Comparison of ENCODE assay signal across 8 mouse cellular contexts in the genomic region with DNA sequence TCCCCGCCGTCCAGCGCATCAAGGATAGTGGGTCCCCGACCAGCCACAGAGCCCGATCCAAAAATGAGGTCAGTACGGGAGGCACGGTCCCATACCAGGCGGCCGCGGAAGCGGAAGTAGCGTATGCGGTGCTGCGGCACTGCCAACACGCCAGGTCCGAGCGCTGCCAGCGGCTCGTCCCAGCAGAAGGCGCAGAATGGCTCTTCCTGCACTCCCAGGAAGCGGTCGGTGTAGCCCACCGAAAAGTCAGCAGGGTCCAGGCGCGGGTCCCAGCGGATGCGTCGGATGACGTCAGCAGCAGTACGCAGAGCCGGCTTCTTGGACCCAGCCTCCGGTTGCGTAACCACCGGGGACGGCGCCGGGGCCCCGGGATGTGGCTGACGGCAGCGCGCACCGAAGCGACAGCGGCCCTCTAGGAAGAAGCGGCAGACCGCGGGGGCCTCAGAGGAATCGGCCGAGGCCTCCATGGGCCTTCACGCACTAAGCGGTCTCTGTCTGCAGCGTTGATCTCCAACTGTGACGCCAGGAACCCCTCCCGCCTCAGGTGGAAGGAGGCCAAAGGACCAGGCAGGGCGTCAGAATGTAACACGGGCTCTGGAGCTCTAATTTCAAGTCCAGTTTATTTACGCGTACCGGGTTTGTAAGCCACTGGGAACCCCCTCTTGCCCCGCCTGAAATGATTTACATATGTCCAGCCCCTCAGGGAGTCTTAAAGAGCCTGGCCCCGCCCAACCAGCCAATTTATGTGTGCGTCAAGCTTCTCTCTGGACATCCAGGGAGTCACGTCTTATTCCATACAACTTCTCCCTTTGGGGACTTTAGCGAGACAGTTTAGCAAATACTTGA. TPM values are rescaled to one million over a fixed set of nuclear protein-coding genes. Genes with fewer than 3 reads are reported as not detected.
DNase-seq lines count a peak whose midpoint lies in the region; ATAC-seq and TF ChIP-seq lines count a peak whose summit lies in the region.

No protein-coding gene starts in this region.

- peak overlapping the region; percentile 92 for H3K4me2 ChIP-seq in forebrain, embryonic 14.5 days (ENCODE audit: low read length)
- H3K4me2 ChIP-seq in lung, embryonic 14.5 days, result peak overlapping the region; percentile 92

- ATAC-seq in forebrain, embryonic 14.5 days, result peak; percentile 78
- peak; percentile 79 for ATAC-seq in lung, embryonic 14.5 days (ENCODE audit: insufficient read depth)
- peak; percentile 69 for ATAC-seq in neutrophil, adult 5-6 weeks (ENCODE audit: extremely low read depth, insufficient number of reproducible peaks, low FRiP score, poor library complexity, severe bottlenecking)

- peak; percentile 87 for DNase-seq in ES-CJ7 (ENCODE audit: low read depth, low spot score)
- DNase-seq in cerebellum, adult 11 months, result peak; percentile 89
- DNase-seq in forebrain, embryonic 14.5 days (ENCODE audit: low spot score), result peak; percentile 75
- DNase-seq in heart, postnatal 25 days (ENCODE audit: low spot score), result peak; percentile 78
- DNase-seq in layer of hippocampus, adult 2 months (ENCODE audit: low spot score in 2 of 2), result peak; percentile 83 to 85
- peak; percentile 92 for DNase-seq in lung, embryonic 14.5 days
- DNase-seq in thymus, adult 18-20 months, result peak; percentile 69 to 72

- H3K36me3 ChIP-seq in forebrain, embryonic 14.5 days (ENCODE audit: control insufficient read depth, insufficient read depth, low read length), result peaks cover 41% of the 10 kb centered on the region
- H3K36me3 ChIP-seq in lung, embryonic 14.5 days (ENCODE audit: insufficient read depth), result peaks cover 44% of the 10 kb centered on the region

- H3K9me3 ChIP-seq in forebrain, embryonic 14.5 days (replicated peaks; ENCODE audit: control insufficient read depth, low read length), result no peaks in the 10 kb centered on the region
- no peaks in the 10 kb centered on the region for H3K9me3 ChIP-seq in lung, embryonic 14.5 days (ENCODE audit: low read depth, low read length)

- peaks cover 10% of the 10 kb centered on the region; the same call in 1 of the 2 replicates for H3K4me1 ChIP-seq in forebrain, embryonic 14.5 days (ENCODE audit: control insufficient read depth, insufficient read depth, low read length)
- H3K4me1 ChIP-seq in lung, embryonic 14.5 days (ENCODE audit: insufficient read depth), result no peaks in the 10 kb centered on the region; the same call in 1 of the 2 replicates

- intact Hi-C loops in heart, postnatal 25 days (cut with DNase I), result loop anchor here (5.0 to 10.0 kb wide), 4 partner anchors 47 to 925 kb away; partner anchors contain the start of genes Ppp6r1 and Rps9

- no peak for TF ChIP-seq CTCF in layer of hippocampus, adult 2 months (conservative IDR thresholded peaks at IDR 0.05)
- TF ChIP-seq CTCF in lung, embryonic 14.5 days (IDR thresholded peaks at IDR 0.05; ENCODE audit: low read depth), result no peak

- peak overlapping the region; percentile 84 for H3K9ac ChIP-seq in forebrain, embryonic 14.5 days (ENCODE audit: low read length)
- H3K9ac ChIP-seq in lung, embryonic 14.5 days, result peak overlapping the region; percentile 68

- H3K27me3 ChIP-seq in forebrain, embryonic 14.5 days (replicated peaks; ENCODE audit: control insufficient read depth, insufficient read depth, low read length), result peaks cover 18% of the 10 kb centered on the region
- H3K27me3 ChIP-seq in lung, embryonic 14.5 days (ENCODE audit: insufficient read depth, low read length), result peaks cover 6% of the 10 kb centered on the region

- WGBS in forebrain, embryonic 14.5 days, result under 1% methylated on average over 64 of the region's 64 CpGs
- under 1% methylated on average over 64 of the region's 64 CpGs for WGBS in lung, embryonic 14.5 days

- peak overlapping the region; percentile 82 for H3K27ac ChIP-seq in forebrain, embryonic 14.5 days (ENCODE audit: low read depth, low read length)
- peak overlapping the region; percentile 100 for H3K27ac ChIP-seq in layer of hippocampus, adult 2 months
- H3K27ac ChIP-seq in lung, embryonic 14.5 days (ENCODE audit: low read depth), result peak overlapping the region; percentile 96

- H3K4me3 ChIP-seq in forebrain, embryonic 14.5 days (ENCODE audit: low read depth, low read length), result peak overlapping the region; percentile 70
- H3K4me3 ChIP-seq in layer of hippocampus, adult 2 months, result peak overlapping the region; percentile 98
- peak overlapping the region; percentile 71 for H3K4me3 ChIP-seq in lung, embryonic 14.5 days (ENCODE audit: low read depth, low read length)

RNA-seq across cellular contexts. Expression of gene Leng9, which starts 0.7 kb away (rescaled TPM):
- polyA plus RNA-seq in forebrain, embryonic 14.5 days (2014; fragmentation: Nextera tagmentation; extraction: Ambion mirVana), result 3.1 and 3.9 TPM in 2 replicates
- total RNA-seq in heart, postnatal 25 days (2021), result 1 to 10 TPM; 2.5 to 3.2 TPM
- 1 to 10 TPM; 5.6 to 6.6 TPM for total RNA-seq in layer of hippocampus, adult 2 months (2021)
- polyA plus RNA-seq in lung, embryonic 14.5 days (2014; fragmentation: Nextera tagmentation; extraction: Ambion mirVana), result 2.3 and 2.6 TPM in 2 replicates
- total RNA-seq in neutrophil, adult 5-6 weeks (2017), result 18.9 and 19.7 TPM in 2 replicates

RNA-seq across cellular contexts. Expression of gene Leng8, which starts 12.6 kb away (rescaled TPM):
- polyA plus RNA-seq in forebrain, embryonic 14.5 days (2014; fragmentation: Nextera tagmentation; extraction: Ambion mirVana), result 43.0 and 59.2 TPM in 2 replicates
- total RNA-seq in heart, postnatal 25 days (2021), result 10 to 100 TPM; 37.4 to 40.9 TPM
- 100 to 1,000 TPM; 189 to 218 TPM for total RNA-seq in layer of hippocampus, adult 2 months (2021)
- 44.6 and 51.2 TPM in 2 replicates for polyA plus RNA-seq in lung, embryonic 14.5 days (2014; fragmentation: Nextera tagmentation; extraction: Ambion mirVana)
- 155 and 160 TPM in 2 replicates for total RNA-seq in neutrophil, adult 5-6 weeks (2017)

RNA-seq across cellular contexts. Expression of gene Cdc42ep5, which starts 15.2 kb away (rescaled TPM):
- polyA plus RNA-seq in forebrain, embryonic 14.5 days (2014; fragmentation: Nextera tagmentation; extraction: Ambion mirVana), result 5.6 and 5.9 TPM in 2 replicates
- total RNA-seq in heart, postnatal 25 days (2021), result 1 to 10 TPM; 5.7 to 5.9 TPM
- total RNA-seq in layer of hippocampus, adult 2 months (2021), result 1 to 10 TPM; 1.1 to 1.7 TPM
- 33.3 and 37.5 TPM in 2 replicates for polyA plus RNA-seq in lung, embryonic 14.5 days (2014; fragmentation: Nextera tagmentation; extraction: Ambion mirVana)
- total RNA-seq in neutrophil, adult 5-6 weeks (2017), result 0.86 and 5.8 TPM in 2 replicates

RNA-seq across cellular contexts. Expression of gene Ttyh1, which starts 30.2 kb away (rescaled TPM):
- polyA plus RNA-seq in forebrain, embryonic 14.5 days (2014; fragmentation: Nextera tagmentation; extraction: Ambion mirVana), result 61.6 and 68.0 TPM in 2 replicates
- total RNA-seq in heart, postnatal 25 days (2021), result under 1 TPM; 0.68 to 0.75 TPM
- total RNA-seq in layer of hippocampus, adult 2 months (2021), result 100 to 1,000 TPM; 526 to 562 TPM
- 2.1 and 2.6 TPM in 2 replicates for polyA plus RNA-seq in lung, embryonic 14.5 days (2014; fragmentation: Nextera tagmentation; extraction: Ambion mirVana)
- total RNA-seq in neutrophil, adult 5-6 weeks (2017), result 0.12 TPM in 1 of 2 replicates, not detected in the other

Comparison
In these comparisons a context has a peak if more than half of its experiments do, and no peak if none do; other contexts are left out.
1. Peak in every context shown above with its lines: DNase-seq, ATAC-seq, H3K4me3 ChIP-seq and H3K27ac ChIP-seq.